Mouse (Mus musculus) small intestine, adult 2 months (tissue): ENCODE results near the gene Elmo2. TPM values are rescaled to one million over a fixed set of nuclear protein-coding genes. Genes with fewer than 3 reads are reported as not detected.

Source experiments
- H3K27ac ChIP-seq: fragments of 200-500 bp; 2 replicates; pipeline ENCODE4 v1.5.1; 2012; ENCODE audit warnings: low read depth, low read length, control low read depth, inconsistent platforms; ENCODE audit not compliant: insufficient read depth
- H3K27me3 ChIP-seq: fragments of 200-500 bp; 2 replicates; pipeline ENCODE4 v1.6.1; 2012; ENCODE audit warnings: mild to moderate bottlenecking, moderate library complexity, low read length, inconsistent platforms; ENCODE audit not compliant: control insufficient read depth, insufficient read depth
- H3K36me3 ChIP-seq: fragments of 200-500 bp; 2 replicates; pipeline ENCODE4 v1.6.1; 2012; ENCODE audit warnings: mild to moderate bottlenecking, low read length, control low read depth, inconsistent platforms; ENCODE audit not compliant: control insufficient read depth, insufficient read depth
- H3K4me1 ChIP-seq: fragments of 200-500 bp; 2 replicates; pipeline ENCODE4 v1.6.1; 2012; ENCODE audit warnings: low read length, inconsistent platforms, mixed read lengths; ENCODE audit not compliant: control insufficient read depth, insufficient read depth, insufficient read length
- H3K4me3 ChIP-seq: fragments of 200-500 bp; 2 replicates; pipeline ENCODE4 v1.5.1; 2012; ENCODE audit warnings: low read depth, mild to moderate bottlenecking, control low read depth, inconsistent platforms, low read length, moderate library complexity
- CTCF ChIP-seq: fragments of 200-500 bp; IDR thresholded peaks from 2 replicates; pipeline ENCODE4 v1.5.1; 2012; ENCODE audit warnings: low read depth, mild to moderate bottlenecking, control low read depth, inconsistent platforms, low read length, moderate library complexity, mixed read lengths; ENCODE audit not compliant: insufficient replicate concordance, insufficient read length; ENCODE audit errors: extremely low read depth
- POLR2A ChIP-seq: fragments of 200-500 bp; IDR thresholded peaks from 2 replicates; pipeline ENCODE4 v1.6.1; 2012; ENCODE audit warnings: low read depth, mild to moderate bottlenecking, control low read depth, inconsistent platforms, low read length, moderate library complexity
- WGBS: fragments of 180-500 bp; shearing (Covaris S2); methylation state at CpG from one replicate; pipeline ENCODE4 v1.1.7; 2018; 5-methylcytosine and 5-hydroxymethylcytosine counted together
- polyA plus RNA-seq: library from polyadenylated mRNA; depleted of rRNA; stranded (reverse); fragments of >200 nt; gene quantifications from 2 replicates; pipeline ENCODE4 v1.2.3, GENCODE M21; 2012

The Elmo2 gene
- polyA plus RNA-seq, 1 experiment: 66.1 TPM

DNA sequence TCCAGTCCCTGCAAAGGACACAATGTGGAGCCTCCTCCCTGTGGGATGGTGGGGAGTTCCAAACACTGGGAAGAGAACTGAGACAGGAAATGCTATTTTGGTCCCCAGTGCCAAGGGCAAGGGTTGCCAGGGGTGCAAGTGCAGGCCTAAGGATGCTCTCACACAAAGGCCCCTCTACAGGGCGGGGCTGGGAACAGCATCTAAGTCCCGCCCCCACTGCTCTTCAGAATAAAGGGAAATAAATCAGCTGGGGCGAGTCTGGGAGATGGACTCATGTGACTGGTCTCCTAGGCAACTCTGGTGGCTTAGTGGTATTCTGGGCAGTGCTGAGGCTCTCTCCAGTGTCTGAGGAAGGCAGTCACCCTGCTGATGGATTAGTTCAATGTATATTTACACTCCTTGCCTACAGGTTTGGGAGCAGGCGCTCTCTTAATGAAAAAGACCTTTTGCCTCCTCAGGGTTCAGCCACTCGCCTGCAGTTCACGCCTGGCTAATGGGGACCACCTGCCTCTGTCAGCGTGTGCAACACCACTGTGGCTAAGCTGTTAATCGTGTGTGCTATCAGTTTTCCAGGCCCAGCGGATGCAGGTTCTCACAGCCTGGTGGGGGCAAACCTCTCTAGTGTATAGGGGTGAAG, 9.3 kb downstream of the Elmo2 start:
- H3K4me1 ChIP-seq: peaks cover 26% of the 10 kb centered on the region
- H3K27ac ChIP-seq: 0 out of 2 replicates have a peak overlapping the region, but pooled peaks have one; percentile 1

DNA sequence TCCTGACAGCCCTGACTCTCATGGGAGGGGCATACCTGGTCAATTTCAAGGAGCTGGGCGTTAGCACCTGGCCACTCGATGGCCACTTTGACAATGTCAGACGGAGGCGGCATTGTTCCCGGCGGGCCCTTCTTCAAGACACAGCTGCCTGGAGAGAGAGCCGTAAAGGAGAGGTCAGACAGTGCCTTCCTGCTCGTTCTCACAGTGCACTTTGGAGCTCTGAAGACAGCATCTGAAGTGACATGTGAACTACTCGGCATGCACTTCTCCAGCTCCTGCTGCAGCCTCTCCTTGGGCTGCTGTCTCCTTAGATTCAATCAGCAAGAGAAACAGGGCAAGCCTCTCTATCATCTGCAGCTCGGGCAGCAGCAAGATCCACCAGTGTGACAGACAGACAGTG, 10.1 kb downstream of the Elmo2 start:
- TF ChIP-seq CTCF (no peak), POLR2A (no peak)
- H3K27me3 ChIP-seq: no peaks in the 10 kb centered on the region
- no peak overlapping the region for H3K4me3 ChIP-seq
- peaks cover 37% of the 10 kb centered on the region for H3K36me3 ChIP-seq
- H3K4me1 ChIP-seq: peaks cover 19% of the 10 kb centered on the region
- WGBS: 75% methylated on average over 10 of the region's 10 CpGs
- no peak overlapping the region for H3K27ac ChIP-seq

More for the DNA sequence above, 9.3 kb downstream of the Elmo2 start:
- Histone ChIP-seq H3K27me3 (no peaks in the 10 kb centered on the region), H3K4me3 (no peak overlapping the region), H3K36me3 (peaks cover 34% of the 10 kb centered on the region)
- WGBS: 59% methylated on average over 9 of the region's 9 CpGs
- TF ChIP-seq POLR2A: no peak

DNA sequence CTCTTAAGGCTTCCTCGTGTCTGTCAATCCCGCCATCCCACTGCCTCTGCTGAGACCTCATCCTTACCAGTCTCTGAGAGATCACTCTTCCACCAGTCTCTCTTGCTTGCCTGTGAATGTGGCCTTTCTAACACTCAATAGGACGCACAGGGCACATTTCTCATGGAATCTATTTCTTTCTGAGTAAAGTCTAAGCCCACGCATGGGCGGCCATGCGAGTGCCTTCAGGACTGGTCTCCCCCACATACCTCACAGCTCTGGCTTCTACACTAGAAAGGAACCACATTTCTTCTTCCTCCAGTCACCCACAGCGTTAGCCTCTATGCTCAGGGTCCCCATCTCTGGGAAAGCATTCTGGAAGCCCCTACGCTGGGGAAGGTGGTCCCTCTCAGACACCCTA, 12.1 kb downstream of the Elmo2 start:
- TF ChIP-seq CTCF (no peak), POLR2A (no peak)
- Histone ChIP-seq H3K27me3 (no peaks in the 10 kb centered on the region), H3K36me3 (peaks cover 52% of the 10 kb centered on the region), H3K4me3 (no peak overlapping the region), H3K27ac (no peak overlapping the region), H3K4me1 (peaks cover 12% of the 10 kb centered on the region)
- 90% methylated on average over 8 of the region's 8 CpGs for WGBS

DNA sequence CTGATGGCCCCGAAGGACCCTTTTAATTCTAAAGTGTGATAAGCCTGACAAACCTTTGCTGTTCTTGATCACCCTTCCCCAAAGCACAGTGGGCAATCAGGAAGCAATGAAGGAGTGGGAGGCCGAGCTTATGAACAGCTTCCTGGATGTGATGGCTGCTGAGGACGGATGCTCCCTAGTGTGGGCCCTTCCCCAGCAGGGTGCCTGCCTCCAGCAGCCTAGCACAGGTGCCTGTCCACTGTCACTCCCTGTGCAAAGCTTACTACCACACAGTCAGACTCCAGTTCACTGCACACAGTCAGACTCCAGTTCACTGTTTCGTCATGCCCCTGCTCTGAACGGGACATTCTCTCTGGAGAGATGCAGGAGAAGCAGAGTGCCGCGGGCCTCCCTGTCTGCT, 13.9 kb downstream of the Elmo2 start:
- WGBS: 80% methylated on average over 7 of the region's 7 CpGs
- no peak overlapping the region for H3K27ac ChIP-seq
- peaks cover 66% of the 10 kb centered on the region for H3K36me3 ChIP-seq
- peaks cover 3% of the 10 kb centered on the region; the same call in 1 of the 2 replicates for H3K4me1 ChIP-seq
- no peaks in the 10 kb centered on the region for H3K27me3 ChIP-seq
- no peak overlapping the region for H3K4me3 ChIP-seq
- TF ChIP-seq CTCF (no peak), POLR2A (no peak)

DNA sequence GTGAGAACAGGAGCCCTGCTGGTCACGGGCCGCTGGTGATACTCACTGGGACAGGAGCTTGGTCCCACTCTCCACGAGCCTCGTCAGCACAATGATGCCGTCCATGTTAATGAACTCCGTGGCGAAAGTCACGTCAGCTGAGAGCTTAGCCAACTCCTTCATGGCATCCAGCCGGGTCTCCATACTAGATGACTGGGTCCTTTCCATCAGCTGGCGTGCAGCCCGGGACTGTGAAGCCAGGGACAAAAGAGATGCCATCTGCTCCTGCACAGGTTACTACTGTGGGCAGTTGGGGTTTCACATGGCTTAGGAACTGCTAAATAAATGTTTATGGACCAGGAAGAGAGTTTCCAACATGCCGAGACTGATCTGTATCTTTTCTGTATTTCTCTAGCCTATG, 14.7 kb downstream of the Elmo2 start:
- H3K27ac ChIP-seq: no peak overlapping the region
- TF ChIP-seq POLR2A: no peak
- no peak for TF ChIP-seq CTCF
- H3K4me3 ChIP-seq: no peak overlapping the region
- H3K36me3 ChIP-seq: peaks cover 73% of the 10 kb centered on the region
- 86% methylated on average over 12 of the region's 12 CpGs for WGBS
- no peaks in the 10 kb centered on the region for H3K27me3 ChIP-seq
- no peaks in the 10 kb centered on the region for H3K4me1 ChIP-seq

DNA sequence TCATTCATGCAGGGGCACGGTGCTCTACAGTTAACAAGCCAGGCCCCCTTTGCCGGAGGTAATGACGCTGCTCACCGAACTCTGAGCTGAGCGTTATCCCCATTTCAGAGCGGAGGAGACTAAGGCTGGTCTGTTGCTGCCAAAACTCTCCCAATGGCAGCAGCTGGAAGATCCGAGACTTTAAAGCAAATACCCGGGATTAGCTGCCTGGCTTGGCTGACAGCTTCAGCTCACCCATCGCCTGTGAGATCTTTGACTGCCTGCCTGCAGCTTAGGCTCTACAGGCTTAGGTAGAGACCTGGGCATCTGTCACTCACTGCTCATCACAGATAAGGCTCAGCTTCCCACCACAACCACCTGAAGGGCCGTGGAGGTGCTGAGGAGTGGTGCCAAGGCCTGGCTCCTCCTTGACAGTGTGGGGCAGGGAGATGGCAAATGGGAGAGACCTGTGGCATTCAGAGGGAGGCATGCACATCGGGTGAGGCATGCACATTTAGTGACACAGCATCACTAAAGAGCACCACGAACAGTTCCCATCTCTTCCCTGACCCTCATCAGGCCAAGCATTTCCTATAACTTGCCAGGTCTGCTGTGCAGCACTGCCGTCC, 15.4 kb downstream of the Elmo2 start:
- WGBS: 83% methylated on average over 13 of the region's 13 CpGs
- no peak overlapping the region for H3K4me3 ChIP-seq
- TF ChIP-seq CTCF (no peak), POLR2A (no peak)
- H3K27ac ChIP-seq: no peak overlapping the region
- peaks cover 72% of the 10 kb centered on the region for H3K36me3 ChIP-seq
- no peaks in the 10 kb centered on the region for H3K27me3 ChIP-seq
- no peaks in the 10 kb centered on the region for H3K4me1 ChIP-seq

DNA sequence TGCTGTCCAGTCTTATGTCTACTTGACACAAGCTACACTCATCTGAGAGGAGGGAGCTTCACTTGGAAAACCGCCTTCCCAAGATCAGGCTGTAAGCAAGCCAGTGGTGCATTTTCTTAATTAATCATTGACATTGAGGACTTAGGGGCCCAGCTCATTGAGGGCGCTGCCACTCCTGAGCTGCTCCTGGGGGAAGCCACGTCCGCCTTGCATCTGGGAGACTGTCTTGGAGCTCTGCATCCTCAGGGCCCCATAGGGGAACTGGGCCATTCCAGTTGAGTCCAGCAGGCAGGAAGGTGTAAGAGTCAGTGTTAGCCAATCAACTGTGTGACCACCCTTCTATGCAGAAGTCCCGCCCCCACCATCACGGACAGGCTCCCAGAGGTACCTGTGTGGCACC, 18.5 kb downstream of the Elmo2 start:
- Histone ChIP-seq H3K27me3 (no peaks in the 10 kb centered on the region), H3K27ac (no peak overlapping the region), H3K4me1 (no peaks in the 10 kb centered on the region), H3K36me3 (peaks cover 77% of the 10 kb centered on the region), H3K4me3 (no peak overlapping the region)
- TF ChIP-seq CTCF (no peak), POLR2A (no peak)
- WGBS: 84% methylated on average over 6 of the region's 6 CpGs
